Mouse (Mus musculus) left cerebral cortex, adult 18-20 months (tissue): ENCODE results near the gene Parvg. TPM values are rescaled to one million over a fixed set of nuclear protein-coding genes. Genes with fewer than 3 reads are reported as not detected.

ENCODE experiments used
- DNase-seq, 2 experiments: peaks; one replicate each; pipeline ENCODE4 v3.0.0; 2021 to 2022; ENCODE audit warnings: low spot score in 2 of 2, mixed read lengths in 1 of 2
- total RNA-seq, 2 experiments: library from RNA; stranded (reverse); gene quantifications; 2 replicates each; pipeline ENCODE4 v1.2.3; 2021

Gene Parvg
- total RNA-seq, 2 experiments from 2014 or later: 12.5 to 14.9 TPM

DNA sequence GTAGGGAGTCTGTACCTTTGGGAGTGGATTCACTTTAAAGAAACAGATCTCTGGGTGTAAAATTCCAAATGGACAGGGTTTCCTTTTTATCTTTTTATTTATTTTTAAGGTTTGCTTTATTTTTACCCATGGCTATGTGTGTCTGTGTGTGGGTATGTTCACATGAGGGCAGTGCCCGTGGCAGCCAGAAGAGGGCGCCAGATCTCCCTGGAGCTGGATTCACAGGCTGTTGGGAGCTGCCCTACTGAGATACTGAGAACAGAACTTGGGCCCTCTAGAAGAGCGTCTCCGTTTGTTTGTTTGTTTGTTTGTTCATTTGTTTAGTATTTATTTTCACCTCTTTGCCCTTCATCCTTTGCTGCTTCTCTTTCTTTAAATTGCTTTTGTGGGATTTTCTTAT lies 24.9 kb downstream of the Parvg start:
- no peak for DNase-seq

- DNase-seq: no peak
Measured at GRCm38 (mm10) chr15:84349915-84350738, 26.3 kb downstream of the Parvg start.

DNA sequence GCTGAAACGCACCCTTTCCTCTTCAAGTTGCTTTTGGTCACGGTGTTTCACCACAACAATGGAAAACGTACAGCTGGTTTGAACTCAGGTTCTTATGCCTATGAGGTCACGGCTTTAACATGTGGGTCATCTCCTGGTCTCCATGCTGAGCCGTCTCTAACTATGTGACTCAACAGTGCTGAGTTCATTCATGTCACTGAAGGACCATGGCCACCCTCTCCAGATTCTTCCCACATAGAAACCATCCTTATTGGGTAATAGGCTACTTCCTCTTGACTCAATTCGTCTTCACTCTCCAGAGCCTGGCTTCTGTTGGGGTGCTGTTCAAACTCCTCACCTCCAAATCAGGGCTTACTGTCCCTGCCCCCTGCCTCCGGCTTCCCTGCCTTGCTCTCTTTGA lies 27.5 kb downstream of the Parvg start:
- DNase-seq: no peak

GRCm38 (mm10) chr15:84351915-84352844 lies 28.4 kb downstream of the Parvg start:
- no peak for DNase-seq

DNA sequence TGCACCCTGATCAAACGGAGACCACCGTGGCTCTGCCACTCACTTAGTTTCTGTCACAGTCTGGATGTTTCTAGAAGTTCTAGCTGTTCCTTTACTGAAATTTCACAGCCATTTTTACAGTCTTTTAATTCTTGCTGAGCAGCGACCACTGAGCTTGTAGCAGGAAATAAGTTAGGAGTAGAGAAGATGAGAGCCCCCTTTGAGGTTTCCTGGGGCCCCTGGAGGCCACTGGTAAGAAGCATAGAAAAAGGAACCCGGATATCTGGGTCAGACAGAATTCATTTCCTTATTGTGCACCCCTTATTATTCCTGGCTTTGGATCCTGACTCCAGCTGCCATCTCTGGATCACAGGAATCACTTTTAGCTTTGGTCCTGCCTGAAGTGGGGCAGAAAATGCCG lies 31.3 kb downstream of the Parvg start:
- no peak for DNase-seq

- no peak for DNase-seq
Measured at GRCm38 (mm10) chr15:84364746-84365145, 40.9 kb downstream of the Parvg start.

- no peak for DNase-seq
Measured at GRCm38 (mm10) chr15:84365675-84366381, 42.0 kb downstream of the Parvg start.

DNA sequence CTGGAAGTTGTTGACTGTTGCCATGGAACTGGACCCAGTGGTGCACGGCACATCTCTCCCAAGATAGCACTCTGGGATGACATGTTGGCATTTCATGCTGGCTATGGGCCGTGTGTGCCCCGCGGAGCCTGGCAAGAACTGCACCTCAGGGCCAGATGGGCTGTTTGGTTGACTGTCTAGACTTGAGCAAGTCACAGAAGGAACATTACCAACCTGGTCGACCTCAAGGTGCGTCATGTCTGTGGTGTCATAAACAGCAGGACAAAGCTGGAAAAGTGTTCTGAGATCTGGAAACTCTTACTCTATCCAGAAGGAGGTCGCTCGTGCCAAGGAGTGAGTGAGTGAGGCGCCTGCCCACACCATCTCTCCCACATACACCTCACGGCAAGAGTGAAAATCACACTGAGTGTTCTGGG lies 42.8 kb downstream of the Parvg start:
- DNase-seq: peak; percentile 36 to 37

GRCm38 (mm10) chr15:84367402-84367801 lies 43.6 kb downstream of the Parvg start:
- DNase-seq: no peak

- no peak for DNase-seq
Measured at GRCm38 (mm10) chr15:84372801-84373200, 49.0 kb downstream of the Parvg start.

DNA sequence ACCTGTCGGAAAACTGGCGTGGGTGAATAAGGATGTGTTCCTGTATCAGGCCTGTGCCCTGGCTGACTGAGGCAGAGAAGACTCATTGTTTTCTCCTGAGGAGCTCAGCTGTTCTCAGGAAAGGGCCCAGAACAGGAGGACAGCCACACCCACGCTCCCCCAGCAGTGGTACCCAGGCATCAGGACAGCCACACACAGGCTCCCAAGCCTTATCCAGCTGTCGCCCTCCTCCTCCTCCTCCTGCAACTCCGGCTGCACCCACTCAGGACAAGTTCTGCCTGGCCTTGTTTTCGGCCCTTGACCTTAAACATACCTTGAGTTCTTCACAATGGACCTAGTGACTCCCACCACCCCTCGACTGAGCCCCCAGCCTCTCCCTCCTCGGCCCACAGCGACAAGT lies 54.9 kb downstream of the Parvg start:
- no peak for DNase-seq

DNA sequence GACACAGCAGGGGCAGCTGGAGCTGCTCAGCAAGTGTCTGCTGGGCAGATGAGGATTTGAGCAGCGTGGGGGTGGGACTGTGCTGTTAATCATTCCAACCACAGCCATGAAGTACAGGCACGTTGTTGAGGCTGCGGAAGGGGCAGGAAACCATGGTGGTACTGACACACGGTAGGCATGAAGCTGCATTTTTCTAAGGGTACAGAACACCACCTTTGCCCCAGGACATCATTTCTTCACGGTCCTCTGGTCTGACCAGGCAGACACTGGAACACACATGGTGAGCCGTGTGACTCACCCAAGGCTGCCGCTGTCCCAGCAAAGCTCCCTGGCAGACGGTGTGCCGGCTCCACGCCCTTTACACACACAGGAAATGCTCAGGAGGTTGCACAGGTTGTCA lies 56.4 kb downstream of the Parvg start:
- no peak for DNase-seq

DNA sequence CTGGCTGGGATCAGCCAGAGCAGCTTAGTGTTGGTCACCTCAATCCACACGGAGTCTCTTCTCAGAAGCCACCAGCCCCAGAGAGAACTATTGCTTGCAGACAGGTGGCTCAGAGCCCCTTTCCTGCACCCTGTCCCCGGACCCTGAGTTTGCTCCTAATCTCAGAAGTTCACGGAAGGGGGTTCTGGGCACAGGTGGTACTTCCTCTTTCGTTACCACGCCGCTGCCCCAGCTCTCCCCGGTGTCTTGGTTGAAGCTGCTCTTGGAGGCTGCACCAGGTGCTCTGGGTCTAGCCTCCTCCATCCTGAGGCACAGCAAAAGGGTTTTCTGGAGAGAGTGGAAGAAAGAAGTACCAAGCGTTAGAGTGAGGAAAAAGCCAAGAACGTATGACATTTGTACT lies 60.2 kb downstream of the Parvg start:
- no peak for DNase-seq

GRCm38 (mm10) chr15:84385995-84386565 lies 62.3 kb downstream of the Parvg start:
- DNase-seq: peak in 1 of 2 experiments; percentile 27

DNA sequence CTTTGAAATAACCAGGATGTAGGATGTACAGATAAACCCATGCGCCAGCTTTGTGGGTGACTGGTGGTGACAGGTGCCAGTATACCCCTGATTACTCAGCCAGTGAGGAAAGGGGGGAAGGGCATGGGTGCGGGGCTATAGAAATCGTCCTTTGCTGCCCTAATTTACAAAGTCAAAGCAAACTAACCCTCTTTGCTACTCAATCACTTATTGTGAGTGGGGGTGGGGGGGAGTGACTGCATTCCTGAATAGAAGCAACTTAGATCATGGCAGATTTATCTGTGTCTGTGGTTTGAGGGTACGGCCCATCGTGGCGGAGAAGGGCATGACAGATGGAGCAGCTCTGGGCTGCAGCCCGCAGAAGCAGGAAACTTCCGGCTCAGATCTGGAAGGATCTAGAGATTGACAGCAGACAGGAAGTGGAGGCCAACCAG lies 64.9 kb downstream of the Parvg start:
- DNase-seq: no peak

GRCm38 (mm10) chr15:84392131-84392530 lies 68.3 kb downstream of the Parvg start:
- DNase-seq: no peak

Other genes starting within 250 kb of the Parvg start
- 100 to 1,000 TPM; 449 to 474 TPM for gene Sult4a1, start 218.3 kb upstream of the Parvg start, total RNA-seq
- gene Pnpla5, start 200.9 kb upstream of the Parvg start, total RNA-seq: not detected
- 10 to 100 TPM in 1 of 2 experiments, 1 to 10 TPM in 1; 7.9 to 13.6 TPM for gene Pnpla3, start 156.2 kb upstream of the Parvg start, total RNA-seq
- gene Samm50, start 131.8 kb upstream of the Parvg start, total RNA-seq: 100 to 1,000 TPM; 102 to 117 TPM
- gene Parvb, start 92.0 kb upstream of the Parvg start, total RNA-seq: 10 to 100 TPM; 14.7 to 24.5 TPM
- 10 to 100 TPM; 41.6 to 49.5 TPM for gene Shisal1, start 123.1 kb downstream of the Parvg start, total RNA-seq
- 10 to 100 TPM; 49.2 to 50.3 TPM for gene Rtl6, start 233.8 kb downstream of the Parvg start, total RNA-seq